Mouse (Mus musculus): ENCODE data around the gene Thra.

- no peak for TF ChIP-seq CTCF (IDR thresholded peaks at IDR 0.05)
- no peak for TF ChIP-seq POLR2A (IDR thresholded peaks at IDR 0.05; ENCODE audit: insufficient read depth, low read depth, low read length)
Measured at GRCm38 (mm10) chr11:98736176-98736575, 4.3 kb upstream of the Thra start.
